Mouse (Mus musculus) MEL (cell line): Measurements from ENCODE around the gene Soga3. TPM values are rescaled to one million over a fixed set of nuclear protein-coding genes. Genes with fewer than 3 reads are reported as not detected.

ENCODE experiments used
- DNase-seq: peaks from one replicate; pipeline ENCODE4 v3.0.0; 2011; ENCODE audit warnings: low read depth, low spot score
- H3K27ac ChIP-seq: 2 replicates; pipeline ENCODE4 v1.5.1; 2012; ENCODE audit warnings: low read depth, mild to moderate bottlenecking, control low read depth, low read length, moderate library complexity; ENCODE audit not compliant: control insufficient read depth
- H3K27me3 ChIP-seq, 2 experiments: fragments of 150-350 bp in 1 of 2; sonication (generic) in 1 of 2; 2 replicates each; pipeline ENCODE4 v1.6.1; 2012; ENCODE audit warnings: low read length in 2 of 2, mild to moderate bottlenecking in 2 of 2, improper control_type of control experiment in 1 of 2, moderate library complexity in 1 of 2; ENCODE audit not compliant: insufficient read depth in 2 of 2, control insufficient read depth in 1 of 2
- H3K36me3 ChIP-seq, 2 experiments: 2 replicates each; pipeline ENCODE4 v1.6.1; 2012 to 2014; ENCODE audit warnings: low read length in 2 of 2, improper control_type of control experiment in 1 of 2, inconsistent platforms in 1 of 2, mild to moderate bottlenecking in 1 of 2; ENCODE audit not compliant: insufficient read depth in 2 of 2, control insufficient read depth in 1 of 2
- H3K4me1 ChIP-seq, 2 experiments: fragments of 150-350 bp in 1 of 2; sonication (generic) in 1 of 2; 2 replicates each; pipeline ENCODE4 v1.6.1; 2012; ENCODE audit warnings: low read length in 2 of 2, improper control_type of control experiment in 1 of 2, mild to moderate bottlenecking in 1 of 2; ENCODE audit not compliant: insufficient read depth in 2 of 2, control insufficient read depth in 1 of 2
- H3K4me3 ChIP-seq, 2 experiments: fragments of 150-350 bp in 1 of 2; sonication (generic) in 1 of 2; 2 replicates each; pipeline ENCODE4 v1.5.1; 2012; ENCODE audit warnings: low read depth in 2 of 2, low read length in 2 of 2, mild to moderate bottlenecking in 2 of 2, moderate library complexity in 2 of 2, control low read depth in 1 of 2, improper control_type of control experiment in 1 of 2; ENCODE audit not compliant: control insufficient read depth in 1 of 2, insufficient read depth in 1 of 2
- H3K79me2 ChIP-seq: 2 replicates; pipeline ENCODE4 v1.6.1; 2012; ENCODE audit warnings: mild to moderate bottlenecking, low read length, moderate library complexity; ENCODE audit not compliant: control insufficient read depth, poor library complexity, insufficient read depth
- H3K9ac ChIP-seq: 2 replicates; pipeline ENCODE4 v1.6.1; 2012; ENCODE audit warnings: low read depth, mild to moderate bottlenecking, control low read depth, low read length, moderate library complexity; ENCODE audit not compliant: control insufficient read depth, poor library complexity, severe bottlenecking
- H3K9me3 ChIP-seq: fragments of 150-350 bp; sonication (generic); replicated peaks from 2 replicates; pipeline ENCODE4 v1.6.1; 2012; ENCODE audit warnings: mild to moderate bottlenecking, low read length, improper control_type of control experiment, moderate library complexity; ENCODE audit not compliant: insufficient read depth
- UBTF ChIP-seq: IDR thresholded peaks from 2 replicates; pipeline ENCODE4 v1.6.1; 2012; ENCODE audit warnings: low read depth, mild to moderate bottlenecking, inconsistent platforms, low read length, improper control_type of control experiment, moderate library complexity, borderline replicate concordance; ENCODE audit not compliant: insufficient read depth
- USF1 ChIP-seq: IDR thresholded peaks from 2 replicates; pipeline ENCODE4 v1.6.1; 2014; ENCODE audit warnings: low read depth, mild to moderate bottlenecking, inconsistent platforms, low read length, improper control_type of control experiment, moderate library complexity
- ZMIZ1 ChIP-seq: IDR thresholded peaks from 2 replicates; pipeline ENCODE4 v1.6.1; 2012; ENCODE audit warnings: low read depth, mild to moderate bottlenecking, inconsistent platforms, low read length, improper control_type of control experiment, moderate library complexity
- ZNF384 ChIP-seq: IDR thresholded peaks from 2 replicates; pipeline ENCODE4 v1.6.1; 2012; ENCODE audit warnings: low read depth, mild to moderate bottlenecking, inconsistent platforms, low read length, improper control_type of control experiment
- polyA plus RNA-seq, 2 experiments: library from polyadenylated mRNA; stranded (reverse) in 1 of 2; unstranded in 1 of 2; fragments of >175 nt in 1 of 2; fragments of >200 nt in 1 of 2; gene quantifications; 2 replicates each; pipeline versions ENCODE4 v1.2.1 to v1.2.4; 2012; ENCODE audit warnings: low replicate concordance in 2 of 2, low read depth in 1 of 2; ENCODE audit not compliant: insufficient read length in 2 of 2, insufficient read depth in 1 of 2, missing spikeins in 1 of 2
- total RNA-seq: library from RNA; depleted of rRNA; stranded (reverse); fragments of 300-350 nt; gene quantifications from 2 replicates; pipeline ENCODE4 v1.2.3, GENCODE M21; 2012; rRNA removed

Gene Soga3
- total and polyA plus RNA-seq, 3 experiments: not detected

DNA sequence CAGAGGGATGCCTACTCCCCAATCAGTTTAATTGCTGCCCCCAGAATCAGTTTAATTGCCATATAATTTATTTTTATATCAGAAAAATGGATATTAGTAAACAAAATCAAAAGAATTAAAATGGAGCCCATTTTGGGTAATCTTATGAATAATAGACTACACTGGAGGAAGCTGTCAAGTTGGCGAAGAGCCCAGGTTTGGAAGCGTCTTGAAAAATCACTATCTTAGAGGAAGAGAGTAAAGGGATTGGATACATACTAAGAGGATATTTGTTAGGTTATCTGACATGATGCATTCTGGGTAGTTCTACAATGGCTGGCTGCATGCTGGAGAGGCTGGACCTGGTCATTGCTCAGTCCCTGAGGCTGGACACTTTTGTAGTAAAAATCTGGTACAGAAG is 87.6 kb downstream of the Soga3 start:
- no peak for DNase-seq
- H3K79me2 ChIP-seq: no peaks in the 10 kb centered on the region
- no peaks in the 10 kb centered on the region for H3K4me1 ChIP-seq
- TF ChIP-seq ZMIZ1 (no peak), ZNF384 (no peak), UBTF (no peak), USF1 (no peak)
- no peaks in the 10 kb centered on the region for H3K9me3 ChIP-seq
- H3K9ac ChIP-seq: no peak overlapping the region
- H3K36me3 ChIP-seq: no peaks in the 10 kb centered on the region
- H3K27me3 ChIP-seq: no peaks in the 10 kb centered on the region
- H3K4me3 ChIP-seq: no peak overlapping the region
- H3K27ac ChIP-seq: no peak overlapping the region

Other genes starting within 250 kb of the Soga3 start
- gene 2310057J18Rik, start 157.5 kb upstream of the Soga3 start, total RNA-seq: not detected in 2 replicates
- not detected for gene 2310057J18Rik, start 157.5 kb upstream of the Soga3 start, polyA plus RNA-seq
- not detected in 2 replicates for gene Gm49353, start 55.1 kb downstream of the Soga3 start, total RNA-seq
- gene Gm49353, start 55.1 kb downstream of the Soga3 start, polyA plus RNA-seq: not detected
- not detected in 2 replicates for gene 9330159F19Rik, start 67.8 kb downstream of the Soga3 start, total RNA-seq
- not detected for gene 9330159F19Rik, start 67.8 kb downstream of the Soga3 start, polyA plus RNA-seq
- 18.9 and 19.6 TPM in 2 replicates for gene Echdc1, start 169.3 kb downstream of the Soga3 start, total RNA-seq
- gene Echdc1, start 169.3 kb downstream of the Soga3 start, polyA plus RNA-seq: 10 to 100 TPM in 1 of 2 experiments, not detected in 1; 27.9 TPM
- gene Rnf146, start 218.6 kb downstream of the Soga3 start, total RNA-seq: 26.3 and 26.7 TPM in 2 replicates
- gene Rnf146, start 218.6 kb downstream of the Soga3 start, polyA plus RNA-seq: 10 to 100 TPM in 1 of 2 experiments, not detected in 1; 27.2 TPM